Mouse (Mus musculus): Measurements from ENCODE around the gene Olfr877.

Gene Olfr877

GRCm38 (mm10) chr9:37853969-37854368 lies at the start of gene Olfr877:
Olfr877 (plus strand) TSS chr9:37854269.
- DNase-seq, result no peak

DNA sequence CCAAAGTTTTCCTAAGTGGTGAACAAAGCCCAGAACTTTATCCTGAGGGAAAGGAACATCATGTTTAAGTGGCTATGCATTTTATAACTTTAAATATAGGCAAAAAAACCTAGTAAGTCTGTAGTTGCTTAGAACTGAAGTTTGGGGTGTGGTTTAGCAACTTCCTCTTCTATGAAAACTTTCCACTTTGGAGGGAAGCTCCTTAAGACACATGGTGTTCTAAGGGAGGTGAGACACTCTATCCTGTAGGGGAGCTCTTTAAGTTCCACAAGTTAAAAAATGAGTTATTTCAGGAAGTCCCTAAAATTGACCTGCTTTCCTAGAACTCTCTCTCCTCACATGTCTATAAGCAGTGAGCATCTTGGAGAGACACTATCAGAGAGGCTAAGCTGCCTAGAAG lies 46.8 kb upstream of the Olfr877 start:
- DNase-seq, result no peak

DNA sequence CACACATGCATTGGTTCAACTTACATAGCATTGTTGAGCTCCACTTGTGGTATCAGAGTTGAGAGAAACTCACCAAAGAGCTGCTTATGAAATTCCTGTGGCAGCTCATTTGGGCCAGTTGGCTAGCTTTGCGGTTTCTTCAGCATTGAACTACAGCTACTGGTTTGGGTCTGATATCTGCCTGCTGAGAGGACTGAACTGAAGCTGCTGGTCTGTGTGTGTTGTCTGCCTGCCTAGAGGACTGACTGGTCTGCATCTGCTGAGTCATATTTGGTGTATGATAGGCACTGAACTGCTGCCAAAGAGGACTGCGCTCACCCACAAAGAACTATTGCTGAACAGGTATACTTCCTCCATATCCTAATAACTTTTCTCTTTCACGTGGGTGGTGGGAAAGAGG lies 45.6 kb upstream of the Olfr877 start:
- no peak for DNase-seq

- DNase-seq, result no peak
These were observed 45.1 kb upstream of the Olfr877 start for GRCm38 (mm10) chr9:37808976-37809375.

DNA sequence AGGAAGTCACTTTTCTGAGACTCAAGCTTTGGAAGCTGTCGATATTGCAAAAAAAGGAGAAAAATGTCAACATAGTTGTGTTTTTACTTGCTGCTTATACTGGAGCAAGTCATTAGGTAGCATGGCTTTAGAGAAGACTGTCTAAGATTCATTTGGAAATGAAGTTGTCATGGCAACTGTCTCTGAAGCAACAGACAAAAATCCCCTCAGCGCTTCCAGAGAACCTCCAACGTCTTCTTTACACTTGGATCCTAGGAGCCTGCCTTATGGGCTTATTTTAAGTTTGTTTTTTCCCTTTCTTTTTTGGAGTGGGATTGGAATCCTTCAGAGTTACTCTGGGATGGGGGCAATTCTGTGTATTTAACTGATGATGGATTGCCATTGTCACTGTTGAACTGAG lies 39.4 kb upstream of the Olfr877 start:
- no peak for DNase-seq

GRCm38 (mm10) chr9:37829881-37830280 lies 24.2 kb upstream of the Olfr877 start:
- no peak for DNase-seq

DNA sequence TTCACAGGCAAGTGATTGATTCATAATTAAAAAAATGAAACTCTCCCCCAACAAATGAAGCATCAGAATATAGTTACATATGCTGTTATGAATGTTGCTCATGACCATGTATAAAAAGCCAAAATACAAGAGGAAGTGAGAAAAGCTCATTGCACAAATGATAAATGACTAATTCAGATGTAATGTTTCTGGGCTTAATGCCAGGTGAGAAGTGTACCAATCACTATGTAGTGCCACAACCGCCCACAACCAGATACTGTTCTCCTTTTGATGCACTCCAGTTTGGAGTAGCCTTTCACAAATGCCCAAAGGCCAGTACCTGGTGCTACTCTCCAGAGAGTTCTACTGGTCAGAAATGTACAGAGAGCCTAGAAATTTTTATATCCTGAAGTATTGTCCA lies 20.7 kb upstream of the Olfr877 start:
- DNase-seq, result no peak

- DNase-seq, result no peak
These were observed 4.8 kb upstream of the Olfr877 start for GRCm38 (mm10) chr9:37849267-37849666.

DNA sequence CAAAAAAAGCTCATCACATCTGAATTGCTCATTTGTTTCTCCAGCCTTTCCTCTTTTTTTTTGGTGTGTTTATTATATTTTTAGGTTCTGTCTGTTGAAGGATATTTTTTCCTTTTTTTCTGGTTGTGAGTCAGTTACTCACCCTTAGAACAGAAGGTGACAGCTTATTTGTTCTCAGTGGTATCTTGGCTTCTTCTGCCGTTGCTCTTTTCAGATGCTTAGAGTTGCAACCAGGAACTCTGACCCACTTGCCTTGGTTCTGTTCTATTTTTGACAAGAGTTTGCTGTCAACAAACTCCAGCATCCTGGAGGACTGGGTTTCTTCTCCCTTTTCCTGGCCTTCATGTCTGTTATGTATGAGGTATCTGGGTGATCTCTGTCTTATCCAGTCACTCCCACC lies 9.3 kb downstream of the Olfr877 start:
- no peak for DNase-seq

DNA sequence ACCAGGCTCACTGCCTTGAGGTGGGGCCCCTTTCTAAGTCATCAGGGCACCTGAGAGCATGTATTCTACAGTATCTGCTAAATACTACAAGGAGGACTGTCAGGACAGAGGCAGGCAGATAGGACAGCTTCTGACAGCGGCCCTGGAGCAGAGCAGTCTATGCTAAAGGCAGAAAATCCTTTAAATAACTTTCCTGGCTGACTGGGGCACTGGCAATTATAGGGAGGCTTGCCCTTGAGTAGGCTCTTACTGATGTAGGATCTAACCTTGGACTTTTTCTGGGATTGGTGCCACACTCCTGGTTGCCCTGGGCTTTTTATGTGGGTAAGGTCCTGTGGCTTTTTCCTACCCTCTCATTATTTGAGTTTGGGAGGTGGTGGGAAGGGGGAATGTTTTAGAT lies 16.2 kb downstream of the Olfr877 start:
- no peak for DNase-seq

DNA sequence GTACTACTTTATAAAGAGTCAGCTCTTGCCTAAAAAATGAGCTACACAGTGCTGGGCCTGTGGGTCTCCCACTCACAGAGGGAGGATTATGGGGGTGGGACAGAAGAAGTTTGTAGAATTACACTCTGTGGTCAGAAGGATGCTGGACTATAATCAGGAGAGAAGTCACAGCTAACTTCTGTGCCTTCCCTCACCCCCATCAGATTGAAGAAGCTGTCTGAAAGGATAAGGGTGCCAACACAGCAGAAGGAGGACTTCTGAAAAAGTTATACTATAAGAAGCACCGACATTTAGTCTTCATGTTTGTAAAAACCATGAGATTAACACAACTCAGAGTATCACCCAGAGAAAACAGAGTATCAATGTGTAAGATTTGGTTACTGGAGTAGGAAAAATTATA lies 17.0 kb downstream of the Olfr877 start:
- no peak for DNase-seq

- no peak for DNase-seq
These were observed 17.5 kb downstream of the Olfr877 start for GRCm38 (mm10) chr9:37871536-37871935.

GRCm38 (mm10) chr9:37890960-37891359 lies 36.9 kb downstream of the Olfr877 start:
- DNase-seq, result no peak

- no peak for DNase-seq
These were observed 42.6 kb downstream of the Olfr877 start, which contains the start of gene Olfr145 for GRCm38 (mm10) chr9:37896661-37897060. Olfr145 (plus strand) TSS chr9:37896724.

DNA sequence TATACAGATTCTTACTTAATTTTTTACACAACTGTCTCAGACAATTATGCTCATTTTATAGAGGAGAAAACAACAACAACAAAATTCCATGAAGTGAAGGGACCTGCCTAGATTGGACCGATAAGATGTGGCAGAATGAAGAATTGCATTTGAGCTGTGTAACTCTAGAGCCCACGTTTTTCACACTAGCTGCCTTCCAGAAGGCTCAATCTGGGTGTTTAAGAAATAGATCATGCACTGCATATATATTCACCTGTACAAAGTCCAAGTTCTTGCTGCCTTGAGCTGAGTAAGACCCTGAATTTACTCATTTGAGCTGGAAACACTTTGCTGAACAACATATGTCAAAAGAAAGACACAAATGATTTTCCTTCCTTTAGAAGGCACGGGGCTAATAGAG lies 51.5 kb downstream of the Olfr877 start:
- no peak for DNase-seq

Data from thymus, postnatal 25 days (tissue).